25 mouse cellular contexts compared by ENCODE assay signal in genomic region chr14:118193663-118194062, GRCm38 (mm10). TPM values are rescaled to one million over a fixed set of nuclear protein-coding genes. Genes with fewer than 3 reads are reported as not detected.
DNase-seq lines count a peak whose midpoint lies in the region; ATAC-seq and TF ChIP-seq lines count a peak whose summit lies in the region.
"Had no signal": no experiment of that assay in that cellular context is flagged by ENCODE, and none has a peak within 500 bp of the region (broad histone marks: within the 10 kb centered on the region; RNA-seq: fewer than 3 reads in every experiment).

No protein-coding gene starts in this region.

- intact Hi-C loops in heart, postnatal 14 days (cut with DNase I), result no loop called here
- intact Hi-C loops in left cerebral cortex, postnatal 4 days (cut with DNase I), result no loop called here

- H3K9me3 ChIP-seq in forebrain, embryonic 14.5 days (replicated peaks; ENCODE audit: control insufficient read depth, low read length), result no peaks in the 10 kb centered on the region
- no peaks in the 10 kb centered on the region for H3K9me3 ChIP-seq in midbrain, embryonic 12.5 days
- H3K9me3 ChIP-seq in hindbrain, embryonic 12.5 days (replicated peaks), result no peaks in the 10 kb centered on the region
- H3K9me3 ChIP-seq: heart, embryonic 15.5 days; hindbrain, embryonic 15.5 days; intestine, embryonic 15.5 days; limb, embryonic 12.5 days; neural tube, embryonic 15.5 days had no signal

- H3K4me2 ChIP-seq in forebrain, embryonic 14.5 days (ENCODE audit: low read length), result peak overlapping the region; percentile 25; the same call in 1 of the 2 replicates
- H3K4me2 ChIP-seq in midbrain, embryonic 12.5 days (replicated peaks), result peak overlapping the region; percentile 36
- H3K4me2 ChIP-seq in hindbrain, embryonic 12.5 days (replicated peaks), result no peak overlapping the region
- H3K4me2 ChIP-seq: heart, embryonic 15.5 days; intestine, embryonic 15.5 days; limb, embryonic 12.5 days; neural tube, embryonic 15.5 days had no signal

- no peak overlapping the region for H3K4me3 ChIP-seq in forebrain, embryonic 14.5 days (ENCODE audit: low read depth, low read length)
- no peak overlapping the region for H3K4me3 ChIP-seq in midbrain, embryonic 12.5 days
- no peak overlapping the region for H3K4me3 ChIP-seq in hindbrain, embryonic 12.5 days
- H3K4me3 ChIP-seq: heart, embryonic 15.5 days; hindbrain, embryonic 15.5 days; intestine, embryonic 15.5 days; layer of hippocampus, adult 2 months; limb, embryonic 12.5 days; neural tube, embryonic 15.5 days had no signal

- DNase-seq in heart, adult 11 months, result peak; percentile 8
- DNase-seq in heart, postnatal 14 days, result no peak
- DNase-seq in brain, embryonic 14.5 days (ENCODE audit: low read depth), result peak; percentile 72
- DNase-seq in forebrain, embryonic 14.5 days (ENCODE audit: low spot score), result peak; percentile 48
- no peak for DNase-seq in left cerebral cortex, postnatal 4 days
- DNase-seq in spleen, adult 18-20 months, result no peak
- DNase-seq: adrenal gland, postnatal 14 days; cerebellum, adult 8-10 months; heart, postnatal 4 days; kidney, adult 9 months; kidney, postnatal 14 days; lung, adult 18-20 months; lung, postnatal 10 days; thymus, postnatal 14 days had no signal

- WGBS in forebrain, embryonic 14.5 days, result 10% methylated on average over 10 of the region's 10 CpGs
- 11% methylated on average over 10 of the region's 10 CpGs for WGBS in midbrain, embryonic 12.5 days
- 56% methylated on average over 10 of the region's 10 CpGs for WGBS in hindbrain, embryonic 12.5 days

- TF ChIP-seq POLR2A in brain, embryonic 14.5 days (IDR thresholded peaks at IDR 0.05; ENCODE audit: borderline replicate concordance, extremely low read depth, insufficient read depth, insufficient read length, poor library complexity, severe bottlenecking), result no peak

- no peak overlapping the region for H3K27ac ChIP-seq in forebrain, embryonic 14.5 days (ENCODE audit: low read depth, low read length)
- H3K27ac ChIP-seq in midbrain, embryonic 12.5 days (replicated peaks), result peak overlapping the region; percentile 65
- no peak overlapping the region for H3K27ac ChIP-seq in hindbrain, embryonic 12.5 days
- H3K27ac ChIP-seq: heart, embryonic 15.5 days; hindbrain, embryonic 15.5 days; intestine, embryonic 15.5 days; layer of hippocampus, adult 2 months; limb, embryonic 12.5 days; neural tube, embryonic 15.5 days had no signal

- no peaks in the 10 kb centered on the region for H3K36me3 ChIP-seq in forebrain, embryonic 14.5 days (ENCODE audit: control insufficient read depth, insufficient read depth, low read length)
- no peaks in the 10 kb centered on the region for H3K36me3 ChIP-seq in midbrain, embryonic 12.5 days
- H3K36me3 ChIP-seq in hindbrain, embryonic 12.5 days, result no peaks in the 10 kb centered on the region
- H3K36me3 ChIP-seq: heart, embryonic 15.5 days; hindbrain, embryonic 15.5 days; intestine, embryonic 15.5 days; limb, embryonic 12.5 days; neural tube, embryonic 15.5 days had no signal

- 0 out of 2 replicates have a peak, but pooled peaks cover 2% of the 10 kb centered on the region for H3K4me1 ChIP-seq in forebrain, embryonic 14.5 days (ENCODE audit: control insufficient read depth, insufficient read depth, low read length)
- H3K4me1 ChIP-seq in midbrain, embryonic 12.5 days, result peaks cover 20% of the 10 kb centered on the region
- H3K4me1 ChIP-seq in hindbrain, embryonic 12.5 days, result 0 out of 2 replicates have a peak, but pooled peaks cover 2% of the 10 kb centered on the region
- H3K4me1 ChIP-seq: heart, embryonic 15.5 days; hindbrain, embryonic 15.5 days; intestine, embryonic 15.5 days; limb, embryonic 12.5 days had no signal

- TF ChIP-seq CTCF in brain, embryonic 14.5 days (IDR thresholded peaks at IDR 0.05; ENCODE audit: borderline replicate concordance, extremely low read depth, insufficient read depth, insufficient read length), result no peak

- H3K27me3 ChIP-seq in forebrain, embryonic 14.5 days (replicated peaks; ENCODE audit: control insufficient read depth, insufficient read depth, low read length), result peaks cover 11% of the 10 kb centered on the region
- peaks cover 28% of the 10 kb centered on the region for H3K27me3 ChIP-seq in midbrain, embryonic 12.5 days
- H3K27me3 ChIP-seq in hindbrain, embryonic 12.5 days, result peaks cover 8% of the 10 kb centered on the region
- H3K27me3 ChIP-seq: hindbrain, embryonic 15.5 days; intestine, embryonic 15.5 days had no signal

- no peak overlapping the region for H3K9ac ChIP-seq in forebrain, embryonic 14.5 days (ENCODE audit: low read length)
- H3K9ac ChIP-seq in midbrain, embryonic 12.5 days (replicated peaks), result no peak overlapping the region
- no peak overlapping the region for H3K9ac ChIP-seq in hindbrain, embryonic 12.5 days
- H3K9ac ChIP-seq: heart, embryonic 15.5 days; hindbrain, embryonic 15.5 days; intestine, embryonic 15.5 days; limb, embryonic 12.5 days; neural tube, embryonic 15.5 days had no signal

- ATAC-seq in forebrain, embryonic 14.5 days, result 0 out of 2 replicates have a peak, but pooled peaks have one; percentile 40
- peak; percentile 32; the same call in 1 of the 2 replicates for ATAC-seq in midbrain, embryonic 12.5 days (ENCODE audit: low FRiP score, low read depth)
- ATAC-seq in hindbrain, embryonic 12.5 days (ENCODE audit: low FRiP score), result no peak
- ATAC-seq: intestine, embryonic 15.5 days had no signal

RNA-seq across cellular contexts. Expression of gene Sox21, which starts 43.2 kb away (rescaled TPM):
- under 1 TPM in 1 of 2 experiments, not detected in 1; 0.12 TPM for total RNA-seq in heart, postnatal 14 days (2021)
- polyA plus RNA-seq in brain, embryonic 14.5 days (2012; rRNA removed), result 28.5 and 31.1 TPM in 2 replicates
- 6.6 and 9.3 TPM in 2 replicates for polyA plus RNA-seq in forebrain, embryonic 14.5 days (2014; fragmentation: Nextera tagmentation; extraction: Ambion mirVana)
- 34.8 and 35.5 TPM in 2 replicates for polyA plus RNA-seq in midbrain, embryonic 12.5 days (2016; fragmentation: Nextera tagmentation; extraction: Ambion mirVana)
- total RNA-seq in left cerebral cortex, postnatal 4 days (2021), result 10 to 100 TPM; 10.8 to 11.7 TPM
- polyA plus RNA-seq in hindbrain, embryonic 12.5 days (2016; fragmentation: Nextera tagmentation; extraction: Ambion mirVana), result 16.2 TPM in 2 replicates
- total RNA-seq: adrenal gland, postnatal 14 days; gastrocnemius, adult 18-20 months; heart, postnatal 4 days had no signal
- polyA plus RNA-seq: heart, embryonic 15.5 days; spleen, adult 2 months; testis, adult 2 months had no signal

RNA-seq across cellular contexts. Expression of gene Gpr180, which starts 56.7 kb away (rescaled TPM):
- 10 to 100 TPM; 20.8 to 22.2 TPM for total RNA-seq in heart, postnatal 14 days (2021)
- polyA plus RNA-seq in brain, embryonic 14.5 days (2012; rRNA removed), result 26.5 and 26.6 TPM in 2 replicates
- 30.0 and 33.0 TPM in 2 replicates for polyA plus RNA-seq in forebrain, embryonic 14.5 days (2014; fragmentation: Nextera tagmentation; extraction: Ambion mirVana)
- polyA plus RNA-seq in midbrain, embryonic 12.5 days (2016; fragmentation: Nextera tagmentation; extraction: Ambion mirVana), result 32.8 and 35.9 TPM in 2 replicates
- total RNA-seq in left cerebral cortex, postnatal 4 days (2021), result 10 to 100 TPM; 24.5 to 27.2 TPM
- 36.4 and 38.6 TPM in 2 replicates for polyA plus RNA-seq in hindbrain, embryonic 12.5 days (2016; fragmentation: Nextera tagmentation; extraction: Ambion mirVana)

Comparison
In these comparisons a context has a peak if more than half of its experiments do, and no peak if none do; other contexts are left out.
1. DNase-seq: peak in heart, adult 11 months (single experiment), brain, embryonic 14.5 days (single experiment) and forebrain, embryonic 14.5 days (single experiment); none in heart, postnatal 14 days (0 of 2), left cerebral cortex, postnatal 4 days (single experiment) and spleen, adult 18-20 months (0 of 2).